Mouse (Mus musculus): ENCODE data around the gene Zdhhc14. TPM values are rescaled to one million over a fixed set of nuclear protein-coding genes. Genes with fewer than 3 reads are reported as not detected.

The Zdhhc14 gene
- total RNA-seq, 2 experiments from 2014 or later, result 6.4 to 8.3 TPM

DNA sequence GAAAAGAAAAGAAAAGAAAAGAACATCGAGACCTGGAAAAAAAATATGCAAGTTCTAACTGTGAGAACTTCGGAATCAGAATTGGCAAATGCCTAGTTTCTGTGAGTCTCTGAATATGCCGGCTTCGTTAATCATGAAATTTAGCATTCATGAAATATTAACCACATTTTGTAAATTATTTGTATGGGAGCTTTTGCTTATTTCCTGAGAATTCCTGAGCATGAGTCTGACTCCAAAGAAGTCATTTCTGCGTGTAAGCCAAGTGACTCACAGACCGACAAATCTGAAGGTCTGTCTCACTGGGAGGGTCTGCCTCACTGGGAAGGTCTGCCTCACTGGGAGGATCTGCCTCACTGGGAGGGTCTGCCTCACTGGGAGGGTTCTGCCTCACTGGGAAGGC lies 248.7 kb downstream of the Zdhhc14 start:
- DNase-seq, result no peak

DNA sequence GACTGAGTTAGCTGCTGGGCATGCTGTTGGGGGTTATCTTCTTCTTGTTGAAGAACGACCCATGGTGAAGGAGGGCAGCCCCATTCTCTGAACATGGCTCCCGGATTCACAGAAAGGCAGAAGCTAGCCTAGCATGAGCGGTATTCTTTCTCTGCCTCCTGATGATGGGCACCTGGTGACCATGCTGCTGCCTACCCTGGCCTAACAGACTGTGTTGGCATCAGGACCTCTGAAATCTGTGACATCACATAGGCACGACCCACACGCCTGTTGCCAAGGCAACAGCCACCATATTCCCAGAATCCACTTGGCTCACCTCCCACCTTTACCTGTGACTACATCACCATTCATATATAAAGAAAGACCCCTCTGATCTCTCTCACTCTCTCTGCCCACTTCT lies 251.7 kb downstream of the Zdhhc14 start:
- DNase-seq, result no peak

DNA sequence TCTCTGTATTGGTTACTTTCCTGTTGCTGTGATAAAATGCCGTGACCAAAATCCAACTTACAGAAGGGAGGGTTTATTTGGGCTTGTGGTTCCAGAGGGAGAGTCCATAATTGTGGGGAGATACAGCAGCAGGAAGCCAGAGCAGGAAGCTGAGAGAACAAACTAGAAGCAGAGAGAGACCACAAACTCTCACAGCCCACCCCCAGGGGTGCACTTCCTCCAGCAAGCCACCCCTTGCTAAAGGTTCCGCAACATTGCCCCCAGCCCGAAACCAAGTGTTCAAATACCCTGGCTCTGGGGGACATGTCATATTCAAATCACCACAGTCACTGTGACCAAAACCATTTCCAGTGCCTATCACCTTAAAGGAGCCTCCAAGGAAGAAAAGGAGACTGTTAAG lies 254.0 kb downstream of the Zdhhc14 start:
- no peak for DNase-seq

- DNase-seq, result no peak
Measured at GRCm38 (mm10) chr17:5747539-5748500, 255.5 kb downstream of the Zdhhc14 start.

DNA sequence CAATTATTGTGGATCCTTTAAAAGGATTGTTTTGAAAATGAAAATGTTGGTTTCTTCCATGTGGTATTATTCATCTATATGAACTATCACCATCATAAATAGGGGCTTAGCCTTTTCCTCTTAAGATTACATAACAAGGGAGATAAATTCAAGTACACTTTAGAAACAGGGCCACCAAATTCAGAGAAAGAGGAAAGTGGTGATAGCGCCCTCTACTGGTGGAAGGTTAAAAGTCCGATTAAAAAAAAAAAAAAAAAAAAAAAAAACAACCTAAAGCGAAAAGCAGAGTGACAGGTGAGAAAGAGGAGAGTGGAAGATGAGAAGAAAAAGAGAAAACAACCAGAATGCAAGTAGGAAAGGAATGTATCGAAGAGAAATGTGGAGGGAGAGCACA lies 256.1 kb downstream of the Zdhhc14 start:
- DNase-seq, result peak; percentile 55

GRCm38 (mm10) chr17:5750278-5750677 lies 257.9 kb downstream of the Zdhhc14 start:
- no peak for DNase-seq

- DNase-seq, result no peak
Measured at GRCm38 (mm10) chr17:5751066-5751465, 258.7 kb downstream of the Zdhhc14 start.

DNA sequence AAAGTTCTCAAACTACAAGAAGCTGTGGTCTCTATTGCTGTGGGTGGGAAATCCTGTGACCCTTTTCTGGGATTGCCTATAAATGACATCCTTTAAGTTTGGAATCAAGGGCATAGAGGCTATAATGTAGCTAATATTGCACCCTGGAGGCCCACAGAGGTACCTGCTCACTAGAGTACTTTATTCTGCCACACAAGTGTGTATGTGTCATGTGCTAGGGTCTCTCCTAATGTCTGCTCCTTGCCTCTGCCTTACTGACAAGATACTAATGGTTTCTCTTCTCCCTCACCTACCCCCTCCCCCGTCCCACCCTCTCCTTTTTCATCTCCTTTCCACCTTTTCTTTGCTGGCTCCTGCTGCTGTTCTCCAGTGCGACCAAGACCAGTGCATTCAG lies 260.0 kb downstream of the Zdhhc14 start:
- DNase-seq, result no peak

GRCm38 (mm10) chr17:5752716-5753585 lies 260.6 kb downstream of the Zdhhc14 start:
- peak; percentile 91 for DNase-seq

GRCm38 (mm10) chr17:5755489-5755888 lies 263.1 kb downstream of the Zdhhc14 start:
- no peak for DNase-seq

DNA sequence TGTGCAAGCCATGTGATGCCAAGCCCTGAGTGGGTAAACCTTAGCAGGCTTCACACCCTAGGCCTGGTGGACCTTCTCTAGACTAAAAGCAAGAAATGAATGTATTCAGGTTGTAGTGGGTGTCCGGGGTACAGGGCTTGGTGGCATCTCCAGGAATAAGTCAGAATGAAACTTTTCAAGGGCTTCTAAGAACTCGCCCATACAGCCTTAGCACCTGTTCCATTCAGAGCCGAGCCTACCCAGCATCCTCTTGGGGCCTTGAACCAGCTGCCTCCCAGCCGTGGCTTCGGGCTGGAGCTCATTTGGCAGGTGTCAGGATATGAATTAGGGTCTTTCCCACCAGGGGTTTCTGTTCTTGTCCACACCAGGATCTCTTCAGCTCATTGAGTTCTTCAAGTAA lies 263.7 kb downstream of the Zdhhc14 start:
- no peak for DNase-seq

- DNase-seq, result no peak
Measured at GRCm38 (mm10) chr17:5756855-5757254, 264.5 kb downstream of the Zdhhc14 start.

DNA sequence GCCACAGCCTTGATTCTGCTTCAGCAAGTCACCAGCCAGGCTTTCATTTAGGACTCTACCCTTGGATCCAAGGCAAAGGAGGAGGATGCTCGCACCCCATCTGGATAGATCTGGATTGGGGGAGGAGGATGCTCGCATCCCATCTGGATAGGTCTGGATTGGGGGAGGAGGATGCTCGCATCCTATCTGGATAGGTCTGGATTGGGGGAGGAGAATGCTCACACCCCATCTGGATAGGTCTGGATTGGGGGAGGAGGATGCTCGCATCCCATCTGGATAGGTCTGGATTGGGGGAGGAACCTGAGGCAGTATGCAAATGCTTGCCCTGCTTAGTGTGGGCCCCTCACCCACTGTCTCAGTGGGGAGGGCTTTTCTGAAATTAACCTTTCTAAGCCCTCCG lies 271.4 kb downstream of the Zdhhc14 start:
- no peak for DNase-seq

GRCm38 (mm10) chr17:5764270-5764669 lies 271.9 kb downstream of the Zdhhc14 start:
- no peak for DNase-seq

DNA sequence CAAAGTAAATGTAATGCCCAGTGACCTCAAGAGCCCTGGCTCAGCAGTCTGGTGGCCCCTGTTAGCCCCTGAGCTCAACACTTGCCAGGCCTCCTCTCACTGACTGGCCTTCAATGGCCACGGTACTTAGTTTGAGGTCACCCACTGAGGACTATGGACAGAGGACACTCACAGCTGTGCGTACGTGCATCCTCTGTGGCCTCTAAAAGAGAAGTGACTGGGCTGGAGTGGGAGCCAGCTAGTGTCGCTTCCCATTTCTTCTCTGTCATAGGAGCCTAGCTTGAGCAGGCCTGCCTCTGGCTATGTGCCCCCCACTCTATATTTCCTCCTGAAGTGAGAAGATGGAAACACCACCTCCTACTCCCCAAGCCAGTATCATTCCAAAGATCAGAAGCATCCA lies 273.4 kb downstream of the Zdhhc14 start:
- DNase-seq, result no peak

GRCm38 (mm10) chr17:5768164-5768705 lies 275.9 kb downstream of the Zdhhc14 start:
- DNase-seq, result no peak

- DNase-seq, result peak; percentile 21
Measured at GRCm38 (mm10) chr17:5768810-5769520, 276.6 kb downstream of the Zdhhc14 start.

DNA sequence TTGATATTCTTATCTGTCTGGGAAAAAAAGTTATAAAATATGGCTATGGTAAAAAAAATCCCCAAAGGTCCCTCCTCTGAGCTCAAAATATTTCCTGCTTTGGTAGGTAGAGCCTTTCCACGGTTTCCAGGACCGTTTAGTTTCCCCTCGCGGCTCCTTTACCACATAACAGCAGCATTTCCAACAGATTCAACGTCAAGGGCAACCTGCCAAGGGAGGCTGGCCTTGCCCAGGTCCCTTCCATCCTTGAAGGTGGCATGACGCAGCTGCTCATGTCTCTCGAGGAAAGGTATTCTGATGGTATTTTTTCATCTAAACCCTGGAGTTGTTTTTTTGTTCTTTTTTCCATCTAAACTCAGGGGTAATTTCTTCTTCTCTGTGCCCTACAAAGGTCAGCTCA lies 277.4 kb downstream of the Zdhhc14 start:
- peak; percentile 83 for DNase-seq

DNA sequence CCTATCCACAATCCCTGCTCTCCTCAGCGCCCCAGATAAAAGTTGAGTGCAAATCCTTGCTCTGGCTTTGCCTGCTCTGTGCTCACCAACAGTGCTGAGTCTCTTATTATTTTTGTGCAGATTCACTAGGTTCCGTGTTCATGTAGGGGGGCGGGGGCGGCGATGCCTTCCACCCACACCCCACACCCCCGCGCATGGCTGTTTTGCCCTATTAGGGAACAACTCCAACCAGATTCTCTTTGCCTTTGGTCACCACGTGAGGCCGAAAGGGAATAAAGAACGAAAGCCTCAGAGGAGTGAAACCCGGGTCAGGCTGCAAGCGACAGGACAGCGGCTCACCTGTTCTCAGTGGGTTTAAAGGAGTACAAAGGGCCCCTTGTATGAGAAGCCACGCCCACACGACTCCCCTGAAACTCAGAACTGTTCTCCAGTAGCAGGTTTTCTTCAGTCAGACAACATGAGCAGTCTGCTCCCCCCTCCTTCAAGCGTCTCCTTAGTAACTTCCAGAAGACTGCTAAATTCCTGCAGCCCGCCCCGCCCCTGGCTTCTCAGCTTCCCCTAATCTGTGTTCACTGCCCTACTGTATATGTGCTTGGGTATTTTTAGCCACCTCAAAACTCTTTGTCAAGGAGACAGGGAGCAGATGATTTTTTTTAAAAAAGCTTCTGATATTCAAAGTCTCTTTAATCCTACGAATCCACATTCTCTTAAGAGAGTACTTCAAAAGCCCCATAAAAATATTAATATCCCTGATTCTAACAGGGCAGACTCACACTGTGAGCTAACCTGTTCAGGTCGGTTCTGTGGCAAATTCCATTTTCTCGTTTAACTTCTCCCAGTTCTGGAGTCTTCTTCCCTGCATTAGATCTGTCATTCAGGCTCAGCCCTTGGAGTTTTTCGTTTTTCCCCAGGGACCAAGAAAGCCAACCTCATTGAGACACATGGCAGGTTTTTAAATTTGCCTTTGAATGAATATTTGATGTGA lies 278.2 kb downstream of the Zdhhc14 start:
- peak; percentile 64 for DNase-seq

DNA sequence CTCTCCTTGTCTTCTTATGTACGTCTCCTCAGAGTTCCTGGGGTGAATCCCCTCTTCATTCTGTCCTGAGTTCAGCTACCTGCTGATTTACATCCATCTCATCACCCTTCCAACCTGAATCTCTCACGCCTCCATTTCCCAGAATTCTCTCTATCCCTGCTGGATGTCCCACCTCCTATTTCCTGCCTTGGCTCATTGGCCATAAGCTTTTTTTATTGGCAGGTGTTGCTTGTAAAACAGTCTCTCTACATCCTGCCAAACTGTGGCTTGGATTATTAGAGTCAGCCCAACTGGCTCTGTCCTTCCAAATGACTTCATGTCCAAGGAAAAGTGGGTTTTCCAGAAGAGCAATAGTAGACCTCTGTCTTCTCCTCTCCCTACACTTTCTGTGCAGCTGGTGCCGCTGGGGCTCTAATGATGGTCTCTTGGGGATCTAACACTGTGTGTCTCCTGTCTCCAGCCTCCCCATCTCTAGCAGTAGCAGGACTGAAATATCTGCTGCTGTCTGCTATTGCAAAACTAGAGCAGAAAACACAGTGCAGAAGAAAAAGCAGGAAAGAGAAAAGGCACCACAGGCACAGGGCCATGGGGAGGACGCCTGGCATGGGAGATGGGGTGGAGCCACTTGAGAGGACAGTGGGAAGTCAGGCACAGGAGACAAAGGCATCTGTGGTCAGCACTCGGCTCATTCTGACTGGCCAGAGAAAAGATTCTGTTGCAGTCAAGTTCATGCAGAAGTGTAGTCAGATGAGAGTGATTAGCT lies 288.0 kb downstream of the Zdhhc14 start:
- peak; percentile 47 for DNase-seq

All from adrenal gland, postnatal 10 days (tissue).